Mouse (Mus musculus): ENCODE measurements around the gene Map7d1. TPM values are rescaled to one million over a fixed set of nuclear protein-coding genes. Genes with fewer than 3 reads are reported as not detected.
A peak's percentile ranks its signal among the peaks of the same experiment; 100 is the strongest.

Gene Map7d1
- polyA plus RNA-seq, 2 experiments from 2014 or later: 6.7 to 7.4 TPM

GRCm38 (mm10) chr4:126262119-126262807, 6.1 kb upstream of the Map7d1 start, which contains the start of gene Trappc3:
Gene Trappc3, plus strand, starts transcription at chr4:126262325.
- ATAC-seq: peak; percentile 84

DNA sequence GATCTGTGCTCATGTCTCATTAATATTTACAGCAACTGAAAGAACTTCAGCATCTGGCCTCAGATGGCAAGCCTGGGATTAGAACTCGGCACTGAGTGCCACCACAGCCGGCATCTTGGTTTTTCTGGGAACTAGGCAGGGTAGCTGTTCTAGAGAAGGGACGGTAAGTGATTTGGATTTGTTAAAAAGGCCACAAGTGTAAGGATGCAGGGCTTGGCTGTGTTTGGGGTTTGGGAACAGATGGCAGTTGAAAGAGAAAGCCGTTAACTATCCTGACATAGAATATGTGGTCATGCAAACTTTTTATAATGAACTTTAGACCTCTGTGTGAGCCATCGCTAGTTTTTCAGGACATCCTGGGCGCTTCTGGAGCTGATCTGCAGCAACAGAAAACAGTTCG, 5.5 kb upstream of the Map7d1 start:
- no peak for ATAC-seq

DNA sequence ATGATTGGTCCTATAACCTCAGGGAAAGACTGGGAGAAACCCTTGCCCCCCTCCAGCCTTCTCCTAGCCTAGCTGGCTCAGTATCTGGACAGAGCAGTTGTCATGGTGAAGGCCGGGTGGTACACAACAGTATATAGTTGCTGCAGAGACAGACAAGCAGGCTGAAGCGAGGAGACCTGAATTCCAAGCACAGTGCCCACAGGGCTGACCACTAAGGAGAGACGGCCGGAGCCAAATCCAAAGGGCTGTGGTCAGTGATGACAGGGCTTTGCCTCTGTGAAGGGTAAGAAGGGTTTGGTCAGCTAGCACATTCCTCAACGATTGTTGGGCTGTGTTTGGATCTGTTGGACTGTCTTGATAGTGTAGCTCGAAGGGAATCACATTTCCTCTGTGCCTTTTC, 5.1 kb upstream of the Map7d1 start:
- ATAC-seq: no peak

DNA sequence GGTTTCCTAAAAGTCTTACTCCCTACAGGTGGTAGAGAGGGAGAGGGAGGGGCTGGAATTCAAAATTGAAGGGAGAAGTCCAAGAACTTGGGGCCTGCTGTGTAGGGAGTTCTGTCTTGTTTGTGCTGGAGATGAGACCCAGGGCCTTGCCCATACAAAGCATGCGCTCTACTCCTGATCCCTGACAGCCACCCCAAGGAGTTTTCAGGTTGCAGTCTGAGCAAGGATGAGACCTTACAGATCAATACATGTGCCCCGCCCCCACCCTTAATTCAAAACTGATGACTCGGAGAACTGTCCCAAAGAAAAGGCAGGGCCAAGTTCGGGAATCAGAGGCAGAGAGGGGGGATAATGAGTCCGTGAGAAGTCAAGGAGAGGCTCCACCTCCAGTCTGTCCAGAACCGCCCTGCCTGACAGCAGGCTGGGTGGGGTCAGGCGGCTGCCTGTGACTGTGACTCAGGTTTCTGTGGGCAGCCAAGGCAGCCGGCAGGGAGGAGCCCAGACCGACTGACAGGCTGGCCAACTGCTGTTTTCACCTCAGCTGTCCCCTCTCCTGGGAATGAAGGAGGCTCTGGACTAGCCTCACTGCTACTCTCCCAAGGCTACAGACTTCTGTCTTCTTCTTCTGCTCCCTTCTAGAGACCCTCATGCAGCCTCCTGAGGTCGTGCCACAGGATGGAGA, 4.5 kb upstream of the Map7d1 start:
- ATAC-seq: no peak

DNA sequence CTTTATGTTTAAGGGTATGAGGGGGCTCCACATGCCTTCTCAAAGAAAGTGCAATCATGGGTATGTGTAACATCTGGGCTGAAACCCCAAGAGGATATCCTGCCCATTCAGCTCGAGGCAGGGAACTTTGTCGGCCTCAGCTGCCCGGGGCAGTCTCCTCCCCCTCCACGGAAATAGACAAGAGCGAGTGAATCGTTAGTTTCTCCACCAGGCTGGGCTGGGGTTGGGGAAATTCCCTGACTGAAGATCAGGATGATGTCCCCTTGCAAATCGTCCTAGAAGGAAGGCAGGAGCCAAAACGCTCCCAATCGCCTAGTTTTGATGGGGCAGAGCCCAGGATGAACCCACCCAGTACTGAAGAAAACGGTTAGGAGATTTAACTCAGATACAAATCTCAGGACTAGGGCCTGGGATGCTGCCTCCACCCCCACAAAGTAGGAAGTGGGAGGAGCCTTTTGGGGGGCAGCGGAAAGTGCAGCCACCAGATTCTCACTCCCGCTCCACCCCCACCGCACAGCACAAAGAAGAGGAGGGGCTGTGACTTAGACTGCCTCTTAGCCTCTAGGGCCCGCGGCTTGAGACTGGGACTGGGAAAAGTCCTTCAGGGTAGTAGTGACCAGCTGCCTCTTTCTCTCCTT, 3.5 kb upstream of the Map7d1 start:
- peak; percentile 45 for ATAC-seq

DNA sequence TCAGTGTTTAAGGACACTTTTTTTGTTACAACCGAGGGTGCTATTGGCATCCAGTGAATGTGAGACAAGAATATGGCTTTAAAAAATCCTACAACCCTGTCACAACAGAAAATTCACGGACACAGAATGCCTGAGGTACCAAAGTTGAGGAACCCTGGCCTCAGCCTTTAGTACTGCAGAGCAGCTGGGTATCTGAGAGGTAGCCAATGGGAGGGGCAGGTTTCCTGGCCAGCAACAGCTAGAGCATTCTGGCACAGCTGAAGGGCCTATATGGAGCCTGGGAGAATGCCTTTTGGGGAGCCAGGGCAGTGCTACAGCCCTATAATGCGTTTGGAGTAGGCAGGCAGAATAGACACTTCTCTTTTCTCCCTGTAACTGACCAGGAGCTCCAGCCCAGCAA, 2.9 kb upstream of the Map7d1 start:
- no peak for ATAC-seq

- no peak for ATAC-seq
These were observed 1.1 kb upstream of the Map7d1 start for GRCm38 (mm10) chr4:126256967-126257881.

DNA sequence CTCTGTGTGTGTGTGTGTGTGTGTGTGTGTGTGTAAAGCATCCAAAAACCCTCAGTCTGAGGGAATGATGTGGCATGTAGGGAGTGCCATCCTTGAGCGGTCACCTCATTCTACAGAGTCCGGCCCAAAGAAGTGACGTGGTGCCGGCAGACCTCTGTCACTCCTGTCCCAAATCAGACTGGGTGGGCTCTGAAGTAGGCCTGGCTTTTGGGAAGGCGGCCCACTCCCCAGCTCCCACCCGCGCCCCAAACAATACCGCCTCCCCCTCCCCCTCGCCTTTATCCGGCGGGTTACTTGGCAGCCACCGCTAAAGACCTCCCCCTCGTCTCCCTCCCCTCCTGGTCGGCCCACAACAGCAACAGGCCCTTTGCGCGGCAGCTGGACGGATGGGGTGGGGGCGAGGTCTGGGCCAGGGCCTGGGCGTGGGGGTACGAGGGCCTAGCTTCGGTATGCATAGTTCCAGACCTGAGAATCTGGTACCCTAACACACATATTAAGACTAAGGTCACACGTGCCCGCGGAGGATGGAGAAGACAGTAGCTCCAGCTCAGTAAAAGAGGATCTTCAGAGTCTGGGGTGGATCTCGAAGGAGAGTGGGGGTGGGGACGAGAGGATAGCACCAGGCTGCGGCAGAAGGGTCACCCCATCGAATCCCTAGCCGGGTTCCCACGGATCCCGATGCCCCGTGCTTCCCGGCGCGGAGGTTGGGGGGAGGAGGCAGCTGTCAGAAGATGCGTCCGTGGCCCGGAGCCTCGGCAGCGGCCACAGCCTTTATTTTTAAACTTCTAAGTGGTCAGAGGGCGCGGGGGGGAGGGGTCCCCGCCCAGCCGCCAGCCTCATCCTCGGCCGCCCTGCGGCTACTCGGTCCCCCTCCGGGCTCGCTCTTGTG, 786 bp downstream of the Map7d1 start:
- ATAC-seq: no peak

DNA sequence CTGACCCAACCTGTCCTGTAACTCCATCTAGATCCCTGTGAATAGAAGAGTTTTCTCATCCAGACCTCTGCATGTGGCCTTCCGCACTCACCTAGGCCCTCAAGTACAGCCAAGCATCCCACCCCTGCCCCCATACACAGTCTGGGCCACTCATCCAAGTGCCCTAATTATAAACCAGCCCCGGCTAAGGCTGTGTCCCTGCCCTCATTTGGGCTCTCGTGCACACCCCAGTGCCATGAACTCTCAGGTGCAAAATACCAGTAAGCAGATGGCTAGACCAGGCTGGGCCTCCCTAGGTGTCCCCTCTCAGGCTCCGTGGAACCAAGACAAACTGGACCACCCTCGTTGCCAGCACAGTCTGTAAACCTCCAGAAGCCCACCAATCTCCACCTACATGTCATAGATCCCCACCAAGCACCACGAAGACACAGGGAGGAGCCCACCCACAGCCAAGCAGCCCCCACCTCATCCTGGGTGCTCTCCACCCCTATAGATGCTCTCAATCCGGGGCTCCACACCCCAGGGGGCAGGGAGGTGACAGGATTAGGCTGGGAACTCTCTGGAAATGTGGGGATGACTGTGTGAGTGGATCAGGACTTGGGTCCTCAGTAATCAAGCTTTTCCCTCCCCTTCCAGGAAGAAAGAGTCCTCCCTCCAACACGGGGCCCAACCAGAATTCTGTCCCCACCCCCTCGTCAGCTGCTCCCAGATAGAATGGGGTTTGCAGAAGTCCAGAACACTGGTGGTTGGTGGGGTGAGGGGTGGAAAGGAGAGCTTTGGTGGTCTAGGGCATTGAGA, 1.6 kb downstream of the Map7d1 start:
- no peak for ATAC-seq

DNA sequence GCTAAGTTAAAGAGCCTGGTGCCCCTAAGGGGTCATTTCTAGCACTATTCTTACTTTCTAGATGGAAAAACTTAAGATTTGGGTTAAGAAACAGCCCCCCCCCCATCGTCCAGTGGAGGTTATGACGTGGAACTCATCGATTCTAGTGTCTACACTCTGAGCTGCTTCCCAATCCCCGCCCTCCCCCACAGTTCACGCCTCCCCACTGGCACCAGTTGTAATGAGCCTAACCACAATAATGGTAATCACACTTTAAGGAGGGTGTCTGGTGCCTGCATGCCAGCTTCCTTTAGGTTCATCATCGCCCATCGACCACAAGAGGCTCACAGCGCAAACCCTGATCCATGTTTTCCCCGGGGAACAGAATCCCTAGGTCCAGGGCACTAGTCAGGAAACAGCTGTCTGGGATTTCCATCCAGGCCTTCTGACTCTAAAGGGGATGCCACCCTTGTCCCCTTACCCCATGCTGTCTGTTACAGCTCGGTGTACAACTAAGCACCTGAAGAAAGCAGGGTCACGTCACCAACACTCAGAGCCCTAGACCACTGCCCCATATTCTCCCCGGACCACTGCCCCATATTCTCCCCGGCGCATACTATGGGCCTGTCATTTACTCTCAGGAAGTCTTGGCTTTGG, 2.4 kb downstream of the Map7d1 start:
- peak; percentile 19 for ATAC-seq

- no peak for ATAC-seq
These were observed 3.5 kb downstream of the Map7d1 start for GRCm38 (mm10) chr4:126252411-126253237.

GRCm38 (mm10) chr4:126251655-126252254, 4.4 kb downstream of the Map7d1 start:
- ATAC-seq: no peak

- ATAC-seq: no peak
These were observed 5.5 kb downstream of the Map7d1 start for GRCm38 (mm10) chr4:126250659-126251058.

GRCm38 (mm10) chr4:126248261-126248868, 7.8 kb downstream of the Map7d1 start:
- no peak for ATAC-seq

DNA sequence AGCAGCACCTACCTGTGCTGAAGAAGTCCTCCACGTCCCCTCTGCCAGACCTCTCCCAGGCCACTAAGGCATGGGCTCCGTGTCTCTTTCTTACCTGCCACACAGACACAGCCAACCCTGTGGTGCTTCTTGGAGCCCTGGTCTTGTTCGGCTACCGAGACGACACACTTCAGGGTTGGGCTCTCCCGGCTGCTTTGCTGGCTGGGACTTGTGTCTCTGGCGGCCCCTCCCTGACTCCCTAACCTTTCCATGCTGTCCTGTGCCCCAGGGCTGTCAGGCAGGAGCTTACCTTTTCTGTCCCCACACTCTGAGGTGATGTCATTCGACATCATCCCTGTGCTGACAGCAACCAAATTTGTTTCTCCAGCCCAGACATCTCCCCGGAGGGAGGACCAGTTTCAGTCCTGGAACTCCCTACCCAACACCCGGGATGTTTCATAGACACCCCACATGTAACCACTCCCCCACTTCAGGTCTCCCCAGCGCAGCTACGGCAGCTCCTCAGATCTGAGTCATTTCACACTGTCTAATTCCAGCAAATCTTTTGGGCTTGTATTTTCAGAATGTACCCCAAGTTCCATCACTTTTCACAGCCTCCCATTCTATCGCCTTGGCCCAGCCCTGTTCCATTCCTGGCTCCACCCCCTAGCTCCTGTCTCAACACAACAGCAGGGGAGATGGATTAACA, 9.8 kb downstream of the Map7d1 start:
- no peak for ATAC-seq

- no peak for ATAC-seq
These were observed 13.6 kb downstream of the Map7d1 start for GRCm38 (mm10) chr4:126242510-126242909.

GRCm38 (mm10) chr4:126241956-126242355, 14.2 kb downstream of the Map7d1 start:
- ATAC-seq: no peak

Measured in activated CD4-positive, CD25-positive, alpha-beta regulatory T cell, adult 4 months (primary cell).